Mouse (Mus musculus) stomach, postnatal 0 days (tissue): Measurements from ENCODE around the gene Cldnd2. TPM values are rescaled to one million over a fixed set of nuclear protein-coding genes. Genes with fewer than 3 reads are reported as not detected.

Source experiments
- ATAC-seq: fragments of 200-750 bp; cut with Nextera tagmentation; 2 replicates; pipeline ENCODE4 v1.8.0; 2017; ENCODE audit not compliant: low FRiP score, low TSS enrichment
- DNase-seq: peaks from one replicate; pipeline ENCODE4 v3.0.0-alpha.2; 2016; ENCODE audit warnings: low spot score
- H3K27ac ChIP-seq: fragments of 300-500 bp; sonication (generic); replicated peaks from 2 replicates; pipeline ENCODE4 v1.5.1; 2014; ENCODE audit warnings: mild to moderate bottlenecking, control low read depth
- H3K27me3 ChIP-seq: fragments of 300-500 bp; sonication (generic); 2 replicates; pipeline ENCODE4 v1.6.1; 2014; ENCODE audit warnings: low read length; ENCODE audit not compliant: control insufficient read depth, insufficient read depth
- H3K36me3 ChIP-seq: fragments of 300-500 bp; sonication (generic); 2 replicates; pipeline ENCODE4 v1.6.1; 2014; ENCODE audit warnings: low read length, mixed read lengths; ENCODE audit not compliant: control insufficient read depth, insufficient read depth
- H3K4me1 ChIP-seq: fragments of 300-500 bp; sonication (generic); replicated peaks from 2 replicates; pipeline ENCODE4 v1.6.1; 2014; ENCODE audit warnings: antibody characterized with exemption; ENCODE audit not compliant: control insufficient read depth, insufficient read depth
- H3K4me2 ChIP-seq: fragments of 300-500 bp; sonication (generic); replicated peaks from 2 replicates; pipeline ENCODE4 v1.6.1; 2014; ENCODE audit warnings: low read depth, mild to moderate bottlenecking, control low read depth, moderate library complexity
- H3K4me3 ChIP-seq: fragments of 300-500 bp; sonication (generic); 2 replicates; pipeline ENCODE4 v1.5.1; 2014; ENCODE audit warnings: low read depth, low read length, control low read depth
- H3K9ac ChIP-seq: fragments of 300-500 bp; sonication (generic); 2 replicates; pipeline ENCODE4 v1.6.1; 2014; ENCODE audit warnings: mild to moderate bottlenecking, low read length, control low read depth, mixed read lengths
- H3K9me3 ChIP-seq: fragments of 300-500 bp; sonication (generic); 2 replicates; pipeline ENCODE4 v1.6.1; 2016; ENCODE audit warnings: low read length; ENCODE audit not compliant: control insufficient read depth
- CTCF ChIP-seq: IDR thresholded peaks from 2 replicates; pipeline ENCODE4 v1.5.1; 2016; ENCODE audit warnings: antibody characterized with exemption, low read depth, mild to moderate bottlenecking, moderate library complexity
- EP300 ChIP-seq: optimal IDR thresholded peaks from 2 replicates; pipeline ENCODE3; 2016; ENCODE audit warnings: antibody characterized with exemption
- WGBS: fragments of 180-500 bp; shearing (Covaris S2); extraction: QIAGEN DNeasy Blood & Tissue Kit; methylation state at CpG from one replicate; pipeline ENCODE4 v1.1.7; 2014; 5-methylcytosine and 5-hydroxymethylcytosine counted together
- polyA plus RNA-seq: library from polyadenylated mRNA; unstranded; fragments of >200 nt; fragmentation: Nextera tagmentation; extraction: Ambion mirVana; gene quantifications from 2 replicates; pipeline ENCODE4 v1.2.1, GENCODE M21; 2015

Cldnd2 gene
- polyA plus RNA-seq, 1 experiment from 2014 or later = not detected

GRCm38 (mm10) chr7:43481191-43481590 lies 40.6 kb downstream of the Cldnd2 start:
- no peak for TF ChIP-seq EP300
- no peak for TF ChIP-seq CTCF
- Histone ChIP-seq H3K27me3 (no peaks in the 10 kb centered on the region), H3K4me2 (no peak overlapping the region), H3K27ac (no peak overlapping the region), H3K4me3 (no peak overlapping the region), H3K9ac (no peak overlapping the region), H3K9me3 (no peaks in the 10 kb centered on the region), H3K36me3 (no peaks in the 10 kb centered on the region), H3K4me1 (no peaks in the 10 kb centered on the region)
- 54% methylated on average over 3 of the region's 3 CpGs for WGBS
- no peak for DNase-seq
- no peak for ATAC-seq

- 64% methylated on average over 8 of the region's 8 CpGs for WGBS
- no peak overlapping the region for H3K27ac ChIP-seq
- no peaks in the 10 kb centered on the region for H3K27me3 ChIP-seq
- H3K36me3 ChIP-seq = no peaks in the 10 kb centered on the region
- TF ChIP-seq EP300 = no peak
- no peak for TF ChIP-seq CTCF
- no peak overlapping the region for H3K9ac ChIP-seq
- no peak overlapping the region for H3K4me3 ChIP-seq
- DNase-seq = no peak
- no peak overlapping the region for H3K4me2 ChIP-seq
- no peak; the same call in 1 of the 2 replicates for ATAC-seq
- H3K9me3 ChIP-seq = no peaks in the 10 kb centered on the region
- no peaks in the 10 kb centered on the region for H3K4me1 ChIP-seq
Observed at GRCm38 (mm10) chr7:43482090-43482716, 41.6 kb downstream of the Cldnd2 start.

GRCm38 (mm10) chr7:43483236-43483635 lies 42.7 kb downstream of the Cldnd2 start:
- Histone ChIP-seq H3K9ac (no peak overlapping the region), H3K36me3 (no peaks in the 10 kb centered on the region), H3K4me1 (no peaks in the 10 kb centered on the region), H3K4me3 (no peak overlapping the region), H3K27ac (no peak overlapping the region), H3K27me3 (no peaks in the 10 kb centered on the region), H3K4me2 (no peak overlapping the region), H3K9me3 (no peaks in the 10 kb centered on the region)
- DNase-seq (no peak), ATAC-seq (no peak)
- TF ChIP-seq EP300 = no peak
- TF ChIP-seq CTCF = no peak
- WGBS = 7% methylated on average over 10 of the region's 10 CpGs

- ATAC-seq (no peak), DNase-seq (no peak)
- TF ChIP-seq EP300 = no peak
- TF ChIP-seq CTCF = no peak
- Histone ChIP-seq H3K36me3 (no peaks in the 10 kb centered on the region), H3K27me3 (no peaks in the 10 kb centered on the region), H3K27ac (no peak overlapping the region), H3K4me2 (no peak overlapping the region), H3K4me3 (no peak overlapping the region), H3K9ac (no peak overlapping the region), H3K9me3 (no peaks in the 10 kb centered on the region), H3K4me1 (no peaks in the 10 kb centered on the region)
- 35% methylated on average over 5 of the region's 5 CpGs for WGBS
Observed at GRCm38 (mm10) chr7:43488646-43489045, 48.1 kb downstream of the Cldnd2 start.

GRCm38 (mm10) chr7:43489631-43490125 lies 49.1 kb downstream of the Cldnd2 start, which contains the start of gene Iglon5:
TSS of gene Iglon5 (minus strand) at chr7:43490075.
- TF ChIP-seq CTCF (no peak), EP300 (no peak)
- Histone ChIP-seq H3K4me3 (peak within 1 kb of the TSS; percentile 41), H3K27ac (no peak within 1 kb of the TSS), H3K9ac (peak within 1 kb of the TSS; percentile 55), H3K4me1 (no peaks in the 10 kb centered on the region), H3K27me3 (no peaks in the 10 kb centered on the region), H3K9me3 (no peaks in the 10 kb centered on the region), H3K36me3 (no peaks in the 10 kb centered on the region), H3K4me2 (peak within 1 kb of the TSS; percentile 65)
- ATAC-seq = peak; percentile 21; the same call in 1 of the 2 replicates
- DNase-seq = no peak
- 1% methylated on average over 24 of the region's 41 CpGs for WGBS

GRCm38 (mm10) chr7:43490182-43490584 lies 49.6 kb downstream of the Cldnd2 start:
- ATAC-seq (peak; percentile 60; the same call in 1 of the 2 replicates), DNase-seq (peak; percentile 54)
- Histone ChIP-seq H3K4me2 (peak overlapping the region; percentile 65), H3K27ac (no peak overlapping the region), H3K9ac (no peak overlapping the region; the same call in 1 of the 2 replicates), H3K27me3 (no peaks in the 10 kb centered on the region), H3K9me3 (no peaks in the 10 kb centered on the region), H3K4me3 (peak overlapping the region; percentile 41), H3K36me3 (no peaks in the 10 kb centered on the region), H3K4me1 (no peaks in the 10 kb centered on the region)
- TF ChIP-seq CTCF (no peak), EP300 (no peak)
- WGBS = 0% methylated on average over 8 of the region's 13 CpGs
